Comparison of ENCODE assay signal across 8 mouse cellular contexts in the genomic region with DNA sequence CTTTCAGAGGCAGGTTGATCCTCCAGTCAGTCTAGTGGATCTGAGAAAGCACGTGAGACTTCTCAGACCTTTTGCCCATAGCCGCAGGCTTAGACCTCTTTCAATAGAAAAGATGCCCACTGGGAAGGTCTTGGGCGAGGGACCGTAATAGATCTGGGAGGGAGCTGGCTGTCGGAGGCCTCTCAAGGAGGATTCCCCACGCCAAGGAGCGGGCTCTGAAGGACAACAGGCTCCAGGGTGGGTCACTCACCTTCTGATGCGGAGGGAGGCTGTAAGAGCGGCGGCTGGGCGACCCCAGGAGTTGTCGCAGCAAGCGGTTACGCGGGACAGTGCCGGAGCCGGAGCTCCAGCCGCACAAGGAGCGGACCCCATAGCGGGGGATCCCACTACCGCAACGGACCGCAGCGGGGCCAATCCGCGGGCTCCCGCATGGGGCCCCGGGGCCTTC. TPM values are rescaled to one million over a fixed set of nuclear protein-coding genes. Genes with fewer than 3 reads are reported as not detected.
DNase-seq lines count a peak whose midpoint lies in the region; ATAC-seq and TF ChIP-seq lines count a peak whose summit lies in the region.

No protein-coding gene starts in this region.

- no peaks in the 10 kb centered on the region for H3K9me3 ChIP-seq in G1E (replicated peaks)
- no peaks in the 10 kb centered on the region for H3K9me3 ChIP-seq in embryonic facial prominence, embryonic 13.5 days
- H3K9me3 ChIP-seq in limb, embryonic 12.5 days: no peaks in the 10 kb centered on the region
- H3K9me3 ChIP-seq in neural tube, embryonic 15.5 days (replicated peaks): no peaks in the 10 kb centered on the region

- no peaks in the 10 kb centered on the region for H3K27me3 ChIP-seq in kidney, adult 2 months (replicated peaks; ENCODE audit: control insufficient read depth, insufficient read depth, low read length)
- no peaks in the 10 kb centered on the region for H3K27me3 ChIP-seq in G1E (ENCODE audit: insufficient read depth, low read length)
- H3K27me3 ChIP-seq in embryonic facial prominence, embryonic 13.5 days: no peaks in the 10 kb centered on the region
- H3K27me3 ChIP-seq in limb, embryonic 12.5 days: no peaks in the 10 kb centered on the region
- no peaks in the 10 kb centered on the region for H3K27me3 ChIP-seq in neural tube, embryonic 15.5 days (replicated peaks)

- peak overlapping the region; percentile 75 for H3K4me2 ChIP-seq in embryonic facial prominence, embryonic 13.5 days
- H3K4me2 ChIP-seq in limb, embryonic 12.5 days: peak overlapping the region; percentile 75
- H3K4me2 ChIP-seq in neural tube, embryonic 15.5 days: peak overlapping the region; percentile 76

- no peak for TF ChIP-seq POLR2A in kidney, adult 2 months (IDR thresholded peaks at IDR 0.05; ENCODE audit: low read depth, low read length)

- H3K9ac ChIP-seq in embryonic facial prominence, embryonic 13.5 days: peak overlapping the region; percentile 91
- H3K9ac ChIP-seq in limb, embryonic 12.5 days (replicated peaks): peak overlapping the region; percentile 86
- peak overlapping the region; percentile 96 for H3K9ac ChIP-seq in neural tube, embryonic 15.5 days (replicated peaks)

- H3K27ac ChIP-seq in kidney, adult 2 months (ENCODE audit: insufficient read depth, low read depth, low read length): peak overlapping the region; percentile 69
- H3K27ac ChIP-seq in embryonic facial prominence, embryonic 13.5 days: peak overlapping the region; percentile 84
- peak overlapping the region; percentile 90 for H3K27ac ChIP-seq in limb, embryonic 12.5 days
- peak overlapping the region; percentile 89 for H3K27ac ChIP-seq in neural tube, embryonic 15.5 days (replicated peaks)

- DNase-seq in kidney, adult 2 months: peak; percentile 39
- DNase-seq in kidney, adult 18-20 months: no peak
- peak; percentile 12 for DNase-seq in G1E (ENCODE audit: low spot score)
- no peak for DNase-seq in frontal cortex, postnatal 14 days (ENCODE audit: low spot score in 2 of 2)
- DNase-seq in right cerebral cortex, postnatal 14 days: no peak

- under 1% methylated on average over 28 of the region's 28 CpGs for WGBS in kidney, adult 2 months
- under 1% methylated on average over 28 of the region's 28 CpGs for WGBS in embryonic facial prominence, embryonic 13.5 days
- under 1% methylated on average over 28 of the region's 28 CpGs for WGBS in limb, embryonic 12.5 days
- WGBS in neural tube, embryonic 15.5 days: under 1% methylated on average over 27 of the region's 28 CpGs

- peak overlapping the region; percentile 89 for H3K4me3 ChIP-seq in kidney, adult 2 months (ENCODE audit: insufficient read depth, low read depth, low read length)
- peak overlapping the region; percentile 95 for H3K4me3 ChIP-seq in G1E (ENCODE audit: low read depth, low read length)
- H3K4me3 ChIP-seq in embryonic facial prominence, embryonic 13.5 days: peak overlapping the region; percentile 80
- peak overlapping the region; percentile 77 for H3K4me3 ChIP-seq in limb, embryonic 12.5 days (replicated peaks)
- peak overlapping the region; percentile 94 for H3K4me3 ChIP-seq in neural tube, embryonic 15.5 days (replicated peaks)

- peaks cover 2% of the 10 kb centered on the region; the same call in 1 of the 2 replicates for H3K36me3 ChIP-seq in kidney, adult 2 months (ENCODE audit: control insufficient read depth, insufficient read depth, low read length)
- peaks cover 32% of the 10 kb centered on the region for H3K36me3 ChIP-seq in G1E (replicated peaks)
- H3K36me3 ChIP-seq in embryonic facial prominence, embryonic 13.5 days: peaks cover 40% of the 10 kb centered on the region
- peaks cover 45% of the 10 kb centered on the region for H3K36me3 ChIP-seq in limb, embryonic 12.5 days
- peaks cover 32% of the 10 kb centered on the region for H3K36me3 ChIP-seq in neural tube, embryonic 15.5 days

- ATAC-seq in G1E (ENCODE audit: extremely low read depth, insufficient number of reproducible peaks, low FRiP score, poor library complexity, severe bottlenecking): no peak
- ATAC-seq in embryonic facial prominence, embryonic 13.5 days (ENCODE audit: insufficient number of reproducible peaks, insufficient read depth, low FRiP score, low TSS enrichment, low read depth): peak; percentile 76; the same call in 1 of the 2 replicates
- ATAC-seq in limb, embryonic 12.5 days (ENCODE audit: insufficient number of reproducible peaks, insufficient read depth, low FRiP score, low TSS enrichment, low read depth): peak; percentile 66; the same call in 1 of the 2 replicates
- no peak; the same call in none of the 2 replicates for ATAC-seq in neural tube, embryonic 15.5 days (ENCODE audit: low FRiP score)

- peaks cover 3% of the 10 kb centered on the region; the same call in 1 of the 2 replicates for H3K4me1 ChIP-seq in kidney, adult 2 months (ENCODE audit: control insufficient read depth, insufficient read depth, low read length)
- H3K4me1 ChIP-seq in G1E (ENCODE audit: insufficient read depth, low read depth, low read length): peaks cover 14% of the 10 kb centered on the region
- H3K4me1 ChIP-seq in embryonic facial prominence, embryonic 13.5 days: peaks cover 16% of the 10 kb centered on the region
- H3K4me1 ChIP-seq in limb, embryonic 12.5 days (replicated peaks): peaks cover 15% of the 10 kb centered on the region
- H3K4me1 ChIP-seq in neural tube, embryonic 15.5 days: peaks cover 25% of the 10 kb centered on the region

- TF ChIP-seq CTCF in kidney, adult 2 months (conservative IDR thresholded peaks at IDR 0.05; ENCODE audit: insufficient read depth, insufficient read length, low read depth, low read length): no peak
- no peak for TF ChIP-seq CTCF in G1E (IDR thresholded peaks at IDR 0.05; ENCODE audit: low read depth, low read length)

RNA-seq across cellular contexts. Expression of gene Dlat, which starts 0.6 kb away (rescaled TPM):
- polyA plus RNA-seq in kidney, adult 2 months (2012; rRNA removed): 60.8 and 70.8 TPM in 2 replicates
- total RNA-seq in G1E (2014; fragmentation: Nextera tagmentation): 60.6 and 61.3 TPM in 2 replicates
- 55.2 and 60.0 TPM in 2 replicates for total RNA-seq in G1E (2017)
- polyA plus RNA-seq in G1E (2012): 36.1 and 47.2 TPM in 2 replicates
- 38.0 and 42.4 TPM in 2 replicates for polyA plus RNA-seq in embryonic facial prominence, embryonic 13.5 days (2015; fragmentation: Nextera tagmentation; extraction: Ambion mirVana)
- polyA plus RNA-seq in limb, embryonic 12.5 days (2016; fragmentation: Nextera tagmentation; extraction: Ambion mirVana): 49.5 and 49.8 TPM in 2 replicates
- polyA plus RNA-seq in neural tube, embryonic 15.5 days (2015; fragmentation: Nextera tagmentation; extraction: Ambion mirVana): 58.6 and 61.7 TPM in 2 replicates

RNA-seq across cellular contexts. Expression of gene Nkapd1, which starts 41.7 kb away (rescaled TPM):
- 4.1 and 5.1 TPM in 2 replicates for polyA plus RNA-seq in kidney, adult 2 months (2012; rRNA removed)
- total RNA-seq in G1E (2014; fragmentation: Nextera tagmentation): 45.5 and 49.7 TPM in 2 replicates
- total RNA-seq in G1E (2017): 24.6 and 31.0 TPM in 2 replicates
- polyA plus RNA-seq in G1E (2012): 8.0 and 9.7 TPM in 2 replicates
- 28.6 and 30.1 TPM in 2 replicates for polyA plus RNA-seq in embryonic facial prominence, embryonic 13.5 days (2015; fragmentation: Nextera tagmentation; extraction: Ambion mirVana)
- polyA plus RNA-seq in limb, embryonic 12.5 days (2016; fragmentation: Nextera tagmentation; extraction: Ambion mirVana): 28.6 and 32.0 TPM in 2 replicates
- 18.0 and 18.1 TPM in 2 replicates for polyA plus RNA-seq in neural tube, embryonic 15.5 days (2015; fragmentation: Nextera tagmentation; extraction: Ambion mirVana)

RNA-seq across cellular contexts. Expression of gene Pih1d2, which starts 41.8 kb away (rescaled TPM):
- polyA plus RNA-seq in kidney, adult 2 months (2012; rRNA removed): 2.1 and 2.7 TPM in 2 replicates
- total RNA-seq in G1E (2014; fragmentation: Nextera tagmentation): 3.6 and 3.7 TPM in 2 replicates
- 2.5 and 6.5 TPM in 2 replicates for total RNA-seq in G1E (2017)
- 0.39 and 0.41 TPM in 2 replicates for polyA plus RNA-seq in G1E (2012)
- polyA plus RNA-seq in embryonic facial prominence, embryonic 13.5 days (2015; fragmentation: Nextera tagmentation; extraction: Ambion mirVana): 2.7 and 3.7 TPM in 2 replicates
- 4.0 and 4.6 TPM in 2 replicates for polyA plus RNA-seq in limb, embryonic 12.5 days (2016; fragmentation: Nextera tagmentation; extraction: Ambion mirVana)
- polyA plus RNA-seq in neural tube, embryonic 15.5 days (2015; fragmentation: Nextera tagmentation; extraction: Ambion mirVana): 4.1 and 4.6 TPM in 2 replicates

RNA-seq across cellular contexts. Expression of gene Timm8b, which starts 55.3 kb away (rescaled TPM):
- 292 and 335 TPM in 2 replicates for polyA plus RNA-seq in kidney, adult 2 months (2012; rRNA removed)
- total RNA-seq in G1E (2014; fragmentation: Nextera tagmentation) (88.9 and 111 TPM in 2 replicates), G1E (2017) (353 and 447 TPM in 2 replicates)
- 11.1 and 14.8 TPM in 2 replicates for polyA plus RNA-seq in G1E (2012)
- polyA plus RNA-seq in embryonic facial prominence, embryonic 13.5 days (2015; fragmentation: Nextera tagmentation; extraction: Ambion mirVana): 286 and 288 TPM in 2 replicates
- 323 and 341 TPM in 2 replicates for polyA plus RNA-seq in limb, embryonic 12.5 days (2016; fragmentation: Nextera tagmentation; extraction: Ambion mirVana)
- 341 and 407 TPM in 2 replicates for polyA plus RNA-seq in neural tube, embryonic 15.5 days (2015; fragmentation: Nextera tagmentation; extraction: Ambion mirVana)

RNA-seq across cellular contexts. Expression of gene Sdhd, which starts 55.4 kb away (rescaled TPM):
- polyA plus RNA-seq in kidney, adult 2 months (2012; rRNA removed): 541 and 551 TPM in 2 replicates
- total RNA-seq in G1E (2014; fragmentation: Nextera tagmentation) (103 and 109 TPM in 2 replicates), G1E (2017) (267 and 296 TPM in 2 replicates)
- polyA plus RNA-seq in G1E (2012): 32.3 and 45.2 TPM in 2 replicates
- 241 and 249 TPM in 2 replicates for polyA plus RNA-seq in embryonic facial prominence, embryonic 13.5 days (2015; fragmentation: Nextera tagmentation; extraction: Ambion mirVana)
- polyA plus RNA-seq in limb, embryonic 12.5 days (2016; fragmentation: Nextera tagmentation; extraction: Ambion mirVana): 259 and 268 TPM in 2 replicates
- polyA plus RNA-seq in neural tube, embryonic 15.5 days (2015; fragmentation: Nextera tagmentation; extraction: Ambion mirVana): 298 and 311 TPM in 2 replicates

Comparison
In these comparisons a context has a peak if more than half of its experiments do, and no peak if none do; other contexts are left out.
1. DNase-seq: peak in kidney, adult 2 months (single experiment) and G1E (single experiment); none in kidney, adult 18-20 months (single experiment), frontal cortex, postnatal 14 days (0 of 2) and right cerebral cortex, postnatal 14 days (single experiment).
2. ATAC-seq: peak in embryonic facial prominence, embryonic 13.5 days (single experiment) and limb, embryonic 12.5 days (single experiment); none in G1E (single experiment) and neural tube, embryonic 15.5 days (single experiment).
3. Peak in every context shown above with its lines, with median percentiles within 50 percentile points of each other: H3K27ac ChIP-seq, H3K4me3 ChIP-seq, H3K4me2 ChIP-seq and H3K9ac ChIP-seq.